Mouse (Mus musculus) CD4-positive naive resting alpha-beta T cell, adult 76 days (primary cell): ENCODE measurements around the gene Spata21. TPM values are rescaled to one million over a fixed set of nuclear protein-coding genes. Genes with fewer than 3 reads are reported as not detected.

Experiments
- total RNA-seq: library from RNA; stranded (reverse); gene quantifications from one replicate; pipeline ENCODE4 v1.2.4, GENCODE M21; 2023

Gene Spata21
- total RNA-seq, result not detected

GRCm38 (mm10) chr4:141088033-141088432 lies at the start of gene Spata21:
Gene Spata21, plus strand, starts transcription at chr4:141088333.

GRCm38 (mm10) chr4:141060426-141061301 lies 27.5 kb upstream of the Spata21 start, which contains the start of gene Crocc:
Gene Crocc, minus strand, starts transcription at chr4:141060550.

GRCm38 (mm10) chr4:141077681-141078509 lies 10.2 kb upstream of the Spata21 start, which contains the start of gene Necap2:
Gene Necap2, minus strand, starts transcription at chr4:141078357.

GRCm38 (mm10) chr4:141139116-141139970 lies 51.2 kb downstream of the Spata21 start, which contains the start of gene Szrd1:
Gene Szrd1, minus strand, starts transcription at chr4:141139775.

DNA sequence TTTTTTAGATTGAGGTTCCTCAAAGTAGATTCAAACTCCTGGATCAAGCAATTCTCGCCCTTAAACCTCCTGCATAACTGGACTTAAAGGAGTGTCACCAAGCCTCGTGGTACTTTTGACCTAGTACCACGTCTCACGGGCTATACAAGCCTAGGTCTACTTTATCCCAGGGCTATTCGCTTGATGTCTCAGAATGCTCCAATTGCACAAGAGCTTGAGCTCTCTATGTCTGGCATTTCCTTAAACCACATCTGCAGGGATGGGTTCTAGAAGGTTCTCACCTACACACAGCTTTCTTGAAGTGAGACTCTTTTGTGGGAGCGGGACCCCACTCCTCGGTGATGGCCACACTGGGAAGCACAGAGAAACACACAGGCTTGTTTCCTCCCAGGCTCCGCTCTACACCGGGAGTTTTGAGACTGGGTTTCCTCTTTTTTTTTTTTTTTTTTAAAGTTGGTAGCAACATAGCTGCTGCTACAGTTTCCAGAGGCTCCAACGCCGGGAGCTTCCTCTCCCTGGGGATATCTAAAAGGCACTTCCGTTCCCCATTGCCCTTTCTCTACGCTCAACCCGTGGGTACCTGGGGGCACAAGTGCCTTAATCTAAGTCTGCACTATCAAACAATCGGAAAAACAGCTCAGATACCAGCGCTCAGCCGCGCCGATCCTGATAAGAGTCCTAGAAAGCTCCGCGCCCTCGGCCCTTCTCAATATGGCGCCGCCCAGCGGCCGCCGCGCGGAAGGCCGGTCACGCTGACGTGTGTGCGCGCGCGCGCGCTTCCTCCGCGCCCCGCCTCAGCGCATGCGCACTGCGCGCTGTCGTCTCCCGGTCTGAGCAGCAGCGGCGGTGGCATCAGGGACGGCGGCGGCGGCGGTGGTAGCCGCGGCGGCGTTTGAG lies 59.2 kb downstream of the Spata21 start, which contains the start of gene Fbxo42:
TSS of gene Fbxo42 (plus strand) at position 802 of the 897 bp plus-strand sequence.

Other genes with a start within 250 kb of the Spata21 start
- 1.2 TPM for gene Padi1, start 242.6 kb upstream of the Spata21 start, total RNA-seq
- 22.4 TPM for gene Padi2, start 182.0 kb upstream of the Spata21 start, total RNA-seq
- gene Sdhb, start 127.1 kb upstream of the Spata21 start, total RNA-seq, result 81.5 TPM
- gene Atp13a2, start 101.5 kb upstream of the Spata21 start, total RNA-seq, result 26.3 TPM
- gene Mfap2, start 77.9 kb upstream of the Spata21 start, total RNA-seq, result not detected
- gene Crocc, start 27.8 kb upstream of the Spata21 start, total RNA-seq, result 12.5 TPM
- gene Necap2, start 10.0 kb upstream of the Spata21 start, total RNA-seq, result 92.1 TPM
- gene Szrd1, start 51.4 kb downstream of the Spata21 start, total RNA-seq, result 115 TPM
- gene Fbxo42, start 59.6 kb downstream of the Spata21 start, total RNA-seq, result 20.2 TPM
- 2.6 TPM for gene Rsg1, start 125.6 kb downstream of the Spata21 start, total RNA-seq
- gene Arhgef19, start 151.2 kb downstream of the Spata21 start, total RNA-seq, result not detected
- 4.4 TPM for gene Epha2, start 212.9 kb downstream of the Spata21 start, total RNA-seq